Mouse (Mus musculus) heart, postnatal 0 days (tissue): ENCODE measurements around the gene Myo18b.

Experiments used
- CTCF ChIP-seq: IDR thresholded peaks from 2 replicates; pipeline ENCODE4 v1.5.1; 2016; ENCODE audit warnings: antibody characterized with exemption, control low read depth, low read depth
- EP300 ChIP-seq: IDR thresholded peaks from 2 replicates; pipeline ENCODE4 v1.6.1; 2016; ENCODE audit warnings: antibody characterized with exemption, low read depth

- no peak for TF ChIP-seq CTCF
- no peak for TF ChIP-seq EP300
Measured at GRCm38 (mm10) chr5:112749634-112750033, 146.5 kb downstream of the Myo18b start.
